Mouse (Mus musculus): ENCODE data around the gene G0s2. TPM values are rescaled to one million over a fixed set of nuclear protein-coding genes. Genes with fewer than 3 reads are reported as not detected.

Gene G0s2
- polyA plus RNA-seq, 1 experiment from 2014 or later, result 216 TPM

- ATAC-seq (no peak), DNase-seq (ENCODE audit: low spot score) (no peak)
- H3K4me2 ChIP-seq (replicated peaks; ENCODE audit: low read depth, low read length), result no peak overlapping the region
- WGBS, result 81% methylated on average over 2 of the region's 2 CpGs
- no peaks in the 10 kb centered on the region for H3K9me3 ChIP-seq (ENCODE audit: low read length)
- no peak overlapping the region for H3K27ac ChIP-seq (ENCODE audit: low read length)
- no peaks in the 10 kb centered on the region for H3K27me3 ChIP-seq (replicated peaks; ENCODE audit: insufficient read depth, low read length)
- H3K4me1 ChIP-seq (ENCODE audit: insufficient read depth, low read depth, low read length), result no peaks in the 10 kb centered on the region
- TF ChIP-seq EP300 (IDR thresholded peaks at IDR 0.05) (no peak), CTCF (IDR thresholded peaks at IDR 0.05) (no peak)
- no peak overlapping the region for H3K9ac ChIP-seq (replicated peaks; ENCODE audit: low read depth)
- no peak overlapping the region for H3K4me3 ChIP-seq (ENCODE audit: low read depth, low read length)
- H3K36me3 ChIP-seq (ENCODE audit: insufficient read depth, low read length), result no peaks in the 10 kb centered on the region
Observed at GRCm38 (mm10) chr1:193281344-193281743, 8.3 kb upstream of the G0s2 start.

- Histone ChIP-seq H3K4me1 (ENCODE audit: insufficient read depth, low read depth, low read length) (no peaks in the 10 kb centered on the region), H3K27me3 (replicated peaks; ENCODE audit: insufficient read depth, low read length) (no peaks in the 10 kb centered on the region), H3K36me3 (ENCODE audit: insufficient read depth, low read length) (no peaks in the 10 kb centered on the region), H3K27ac (ENCODE audit: low read length) (no peak overlapping the region), H3K4me3 (ENCODE audit: low read depth, low read length) (no peak overlapping the region), H3K9me3 (ENCODE audit: low read length) (no peaks in the 10 kb centered on the region), H3K9ac (replicated peaks; ENCODE audit: low read depth) (no peak overlapping the region), H3K4me2 (replicated peaks; ENCODE audit: low read depth, low read length) (no peak overlapping the region)
- TF ChIP-seq CTCF (IDR thresholded peaks at IDR 0.05), result no peak
- TF ChIP-seq EP300 (IDR thresholded peaks at IDR 0.05), result no peak
- DNase-seq (ENCODE audit: low spot score), result no peak
- no peak for ATAC-seq
- 63% methylated on average over 4 of the region's 4 CpGs for WGBS
Observed at GRCm38 (mm10) chr1:193279492-193279891, 6.5 kb upstream of the G0s2 start.

- Histone ChIP-seq H3K27ac (ENCODE audit: low read length) (no peak overlapping the region), H3K4me1 (ENCODE audit: insufficient read depth, low read depth, low read length) (no peaks in the 10 kb centered on the region; the same call in 1 of the 2 replicates), H3K4me3 (ENCODE audit: low read depth, low read length) (no peak overlapping the region), H3K36me3 (ENCODE audit: insufficient read depth, low read length) (no peaks in the 10 kb centered on the region), H3K27me3 (replicated peaks; ENCODE audit: insufficient read depth, low read length) (no peaks in the 10 kb centered on the region), H3K9me3 (ENCODE audit: low read length) (no peaks in the 10 kb centered on the region), H3K9ac (replicated peaks; ENCODE audit: low read depth) (no peak overlapping the region), H3K4me2 (replicated peaks; ENCODE audit: low read depth, low read length) (no peak overlapping the region)
- no peak for DNase-seq (ENCODE audit: low spot score)
- TF ChIP-seq CTCF (IDR thresholded peaks at IDR 0.05) (no peak), EP300 (IDR thresholded peaks at IDR 0.05) (no peak)
- 54% methylated on average over 6 of the region's 6 CpGs for WGBS
- peak; percentile 19; the same call in 1 of the 2 replicates for ATAC-seq
Observed at GRCm38 (mm10) chr1:193278414-193279045, 5.5 kb upstream of the G0s2 start.

- no peak overlapping the region for H3K27ac ChIP-seq (ENCODE audit: low read length)
- no peaks in the 10 kb centered on the region for H3K36me3 ChIP-seq (ENCODE audit: insufficient read depth, low read length)
- no peaks in the 10 kb centered on the region; the same call in 1 of the 2 replicates for H3K4me1 ChIP-seq (ENCODE audit: insufficient read depth, low read depth, low read length)
- H3K9me3 ChIP-seq (ENCODE audit: low read length), result no peaks in the 10 kb centered on the region
- TF ChIP-seq EP300 (IDR thresholded peaks at IDR 0.05), result no peak
- TF ChIP-seq CTCF (IDR thresholded peaks at IDR 0.05), result no peak
- H3K27me3 ChIP-seq (replicated peaks; ENCODE audit: insufficient read depth, low read length), result no peaks in the 10 kb centered on the region
- H3K4me2 ChIP-seq (replicated peaks; ENCODE audit: low read depth, low read length), result no peak overlapping the region
- peak; percentile 31 for DNase-seq (ENCODE audit: low spot score)
- ATAC-seq, result no peak
- no peak overlapping the region for H3K9ac ChIP-seq (replicated peaks; ENCODE audit: low read depth)
- H3K4me3 ChIP-seq (ENCODE audit: low read depth, low read length), result no peak overlapping the region
- 73% methylated on average over 8 of the region's 8 CpGs for WGBS
Observed at GRCm38 (mm10) chr1:193274407-193275071, 1.5 kb upstream of the G0s2 start.

GRCm38 (mm10) chr1:193272137-193272915 lies 691 bp downstream of the G0s2 start:
- ATAC-seq, result peak; percentile 25
- no peaks in the 10 kb centered on the region for H3K9me3 ChIP-seq (ENCODE audit: low read length)
- H3K27me3 ChIP-seq (replicated peaks; ENCODE audit: insufficient read depth, low read length), result no peaks in the 10 kb centered on the region
- no peak for DNase-seq (ENCODE audit: low spot score)
- TF ChIP-seq EP300 (IDR thresholded peaks at IDR 0.05) (no peak), CTCF (IDR thresholded peaks at IDR 0.05) (no peak)
- no peaks in the 10 kb centered on the region; the same call in 1 of the 2 replicates for H3K4me1 ChIP-seq (ENCODE audit: insufficient read depth, low read depth, low read length)
- 21% methylated on average over 24 of the region's 24 CpGs for WGBS
- H3K36me3 ChIP-seq (ENCODE audit: insufficient read depth, low read length), result no peaks in the 10 kb centered on the region
- H3K27ac ChIP-seq (ENCODE audit: low read length), result peak overlapping the region; percentile 86
- peak overlapping the region; percentile 58 for H3K9ac ChIP-seq (replicated peaks; ENCODE audit: low read depth)
- peak overlapping the region; percentile 58 for H3K4me2 ChIP-seq (replicated peaks; ENCODE audit: low read depth, low read length)
- peak overlapping the region; percentile 47 for H3K4me3 ChIP-seq (ENCODE audit: low read depth, low read length)
